Mouse (Mus musculus) layer of hippocampus, adult 2 months (tissue): Measurements from ENCODE around the gene Kif3a. TPM values are rescaled to one million over a fixed set of nuclear protein-coding genes. Genes with fewer than 3 reads are reported as not detected.
A peak's percentile ranks its signal among the peaks of the same experiment; 100 is the strongest.

Experiments used
- DNase-seq, 2 experiments: peaks; one replicate each; pipeline ENCODE4 v3.0.0; 2022; ENCODE audit warnings: low spot score in 2 of 2
- H3K27ac ChIP-seq: fragments of 200-600 bp; 2 replicates; pipeline ENCODE4 v1.8.1; 2022
- H3K4me3 ChIP-seq: fragments of 200-600 bp; 2 replicates; pipeline ENCODE4 v1.8.1; 2022; ENCODE audit warnings: mild to moderate bottlenecking
- CTCF ChIP-seq: fragments of 200-600 bp; conservative IDR thresholded peaks from 2 replicates; pipeline ENCODE4 v1.8.1; 2022; ENCODE audit warnings: antibody characterized with exemption, mild to moderate bottlenecking, moderate library complexity
- total RNA-seq, 2 experiments: library from RNA; stranded (reverse); gene quantifications; 2 replicates each; pipeline ENCODE4 v1.2.3; 2021

Gene Kif3a
- total RNA-seq, 2 experiments from 2014 or later = 130 to 133 TPM

DNA sequence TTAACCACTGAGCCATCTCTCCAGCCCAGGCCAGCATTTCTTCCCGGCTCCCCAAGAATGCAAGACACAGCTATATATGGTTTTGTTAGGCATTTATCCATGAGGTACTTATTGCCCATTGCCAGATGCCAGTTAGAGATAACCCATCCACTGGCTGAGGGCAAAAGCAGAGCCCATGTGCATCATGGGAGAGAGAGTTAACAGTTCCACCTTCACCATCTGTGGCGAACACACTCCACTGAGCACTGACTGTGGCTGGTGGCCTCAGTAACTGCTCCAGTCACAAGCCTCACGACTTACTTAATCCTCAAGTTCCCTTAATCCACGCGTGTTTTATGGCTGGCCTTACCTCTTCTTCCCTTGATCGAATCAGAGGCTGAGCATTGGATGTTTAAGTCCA lies 42.1 kb downstream of the Kif3a start:
- DNase-seq = no peak
- TF ChIP-seq CTCF = no peak
- H3K27ac ChIP-seq = no peak overlapping the region
- H3K4me3 ChIP-seq = no peak overlapping the region

DNA sequence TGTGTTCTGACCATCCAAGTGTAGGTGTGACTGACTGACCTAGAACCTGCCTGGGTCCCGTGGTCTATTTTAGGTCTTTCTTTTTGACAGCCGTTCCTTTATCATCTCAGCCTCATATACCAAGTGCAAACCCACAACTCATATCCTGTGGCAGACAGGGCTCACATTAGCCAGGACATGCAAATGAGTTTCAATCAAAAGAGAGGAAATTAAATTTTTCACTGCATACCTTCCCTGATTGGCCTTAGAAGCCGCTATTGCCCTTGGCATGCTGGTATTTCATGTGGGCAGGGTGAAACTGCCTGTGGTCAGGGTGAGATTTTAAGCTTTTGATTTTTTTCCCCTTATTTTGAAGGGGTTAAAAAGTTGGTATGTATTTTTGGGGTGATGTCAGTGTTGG lies 42.5 kb downstream of the Kif3a start:
- no peak for DNase-seq
- Histone ChIP-seq H3K4me3 (no peak overlapping the region), H3K27ac (no peak overlapping the region)
- no peak for TF ChIP-seq CTCF

DNA sequence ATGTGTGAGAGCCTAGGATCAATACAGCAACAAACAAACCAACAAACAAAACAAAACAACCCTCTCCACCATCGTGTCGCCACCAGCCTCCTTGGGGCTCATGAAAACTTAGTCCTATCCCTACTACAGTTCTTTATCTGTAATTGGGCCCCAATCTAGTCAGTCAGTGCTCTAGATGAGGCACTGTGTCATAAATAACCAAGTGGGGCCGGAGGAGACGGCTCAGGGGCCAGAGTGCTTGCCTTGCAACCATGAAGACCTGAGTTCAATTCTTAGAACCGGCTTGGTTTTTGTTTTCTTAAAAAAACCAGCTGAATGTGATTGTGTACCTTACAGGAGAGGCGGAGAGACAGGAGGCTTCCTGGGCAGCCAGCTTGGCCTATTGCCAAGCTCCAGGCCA lies 48.0 kb downstream of the Kif3a start:
- no peak for TF ChIP-seq CTCF
- no peak for DNase-seq
- Histone ChIP-seq H3K27ac (no peak overlapping the region), H3K4me3 (no peak overlapping the region)

DNA sequence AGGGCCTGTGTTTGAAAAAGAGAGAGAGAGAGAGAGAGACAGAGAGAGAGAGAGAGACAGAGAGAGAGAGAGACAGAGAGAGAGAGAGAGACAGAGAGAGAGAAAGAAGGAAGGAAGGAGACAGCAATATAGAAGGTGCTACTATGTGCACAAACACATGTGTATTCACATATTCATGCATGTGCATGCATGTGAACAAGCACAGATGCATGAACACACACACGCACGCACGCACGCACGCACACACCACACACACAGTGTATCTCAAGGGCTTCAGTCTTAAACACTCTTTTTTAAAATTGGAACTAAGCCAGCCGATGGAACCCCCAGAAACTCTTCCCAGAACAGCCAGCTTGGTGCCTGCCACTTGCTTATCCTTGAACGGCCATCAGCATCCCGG lies 48.4 kb downstream of the Kif3a start:
- TF ChIP-seq CTCF = no peak
- no peak for DNase-seq

DNA sequence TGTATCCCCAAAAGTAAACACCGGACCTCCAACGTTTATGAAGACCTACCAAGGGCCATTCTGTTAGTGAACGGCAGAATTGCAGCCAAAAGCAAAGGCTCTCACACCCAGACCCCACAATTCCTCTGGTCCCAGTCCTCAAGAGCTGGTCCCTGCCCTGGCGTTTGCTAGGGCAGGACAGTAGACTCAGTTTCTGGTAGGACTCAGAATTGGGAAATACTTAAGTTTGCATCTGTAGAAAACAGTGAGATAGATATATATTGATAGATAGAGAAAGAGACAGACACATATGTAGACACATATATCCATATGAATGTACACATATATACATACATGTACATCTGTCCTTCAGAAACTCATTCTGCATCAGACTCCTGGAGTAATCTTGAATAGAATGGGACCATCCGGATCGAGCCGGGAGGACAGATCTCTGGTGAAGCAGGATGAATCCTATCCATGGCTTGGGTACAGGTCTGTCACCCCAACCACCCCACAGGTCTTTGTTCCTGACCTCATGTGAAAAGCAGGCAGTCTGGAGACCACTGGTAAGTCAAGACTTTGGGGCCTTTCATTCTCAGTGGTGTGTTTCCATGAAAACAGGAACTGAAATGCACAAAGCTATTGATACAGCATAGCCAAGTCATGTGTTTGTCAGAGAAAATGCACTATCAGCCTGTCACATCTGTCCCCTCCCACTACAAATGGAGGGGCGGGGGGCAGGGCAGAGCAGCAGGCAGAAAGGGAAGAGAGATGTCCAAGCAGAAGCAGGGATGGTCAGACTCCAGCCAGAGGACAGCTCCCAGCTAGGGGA lies 49.8 kb downstream of the Kif3a start:
- H3K27ac ChIP-seq = no peak overlapping the region; the same call in 1 of the 2 replicates
- TF ChIP-seq CTCF = no peak
- DNase-seq = no peak
- no peak overlapping the region for H3K4me3 ChIP-seq

More for the DNA sequence above, 48.4 kb downstream of the Kif3a start:
- H3K27ac ChIP-seq = no peak overlapping the region
- no peak overlapping the region for H3K4me3 ChIP-seq

DNA sequence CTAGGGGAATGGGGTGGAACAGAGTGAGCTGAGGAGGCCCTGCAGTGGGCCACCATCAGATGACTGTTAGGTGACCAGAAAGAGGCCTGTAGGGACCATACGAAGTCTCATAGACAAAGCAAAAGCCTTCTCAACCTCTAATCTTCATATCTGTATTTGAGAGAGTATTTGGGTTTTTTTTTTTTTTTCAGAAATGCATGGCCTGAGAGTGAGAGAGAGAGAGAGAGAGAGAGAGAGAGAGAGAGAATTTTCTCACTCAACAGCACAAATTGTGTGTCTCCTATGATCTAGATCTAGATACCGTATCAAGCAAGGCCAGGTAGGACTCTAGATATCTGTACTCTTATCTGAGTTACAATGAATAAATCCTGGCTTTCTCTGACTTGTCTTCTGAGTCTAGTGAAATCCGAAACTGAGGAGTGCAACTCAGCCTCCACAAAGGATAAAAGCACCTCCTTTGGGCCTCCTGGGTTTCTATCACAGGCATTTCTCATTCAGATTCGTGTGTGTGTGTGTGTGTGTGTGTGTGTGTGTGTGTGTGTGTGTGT lies 50.5 kb downstream of the Kif3a start:
- Histone ChIP-seq H3K4me3 (no peak overlapping the region), H3K27ac (no peak overlapping the region)
- no peak for TF ChIP-seq CTCF
- DNase-seq = no peak

DNA sequence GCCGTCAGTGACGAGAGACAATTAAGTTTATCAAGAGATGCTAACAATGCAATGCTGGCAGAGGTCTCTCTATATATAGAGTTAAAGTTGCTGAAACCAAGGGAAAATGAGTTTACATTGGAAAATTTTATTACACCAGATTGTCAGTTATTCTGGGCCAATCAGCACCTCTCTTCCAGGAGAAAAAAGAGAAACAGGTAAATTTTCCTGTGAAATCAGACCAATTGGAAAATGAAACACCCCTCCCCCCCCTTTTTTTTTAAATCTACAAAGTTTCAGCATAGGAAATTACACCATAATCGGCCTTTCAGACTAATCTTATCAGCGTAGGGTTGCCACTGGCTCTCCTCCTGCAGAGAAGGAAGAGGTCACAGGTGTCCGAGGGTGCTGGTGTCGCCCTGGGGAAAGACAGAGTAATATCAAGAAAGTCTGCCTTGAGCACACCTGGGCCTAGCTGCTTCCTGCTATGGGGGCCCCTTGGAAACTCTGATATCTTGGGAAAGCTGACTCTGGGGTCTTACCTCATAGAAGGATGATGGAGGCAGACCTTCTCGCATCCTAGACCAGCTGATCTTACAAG lies 51.5 kb downstream of the Kif3a start, which contains the start of gene Il4:
Il4 (minus strand) TSS at position 51 of the 580 bp plus-strand sequence.
- no peak for TF ChIP-seq CTCF
- no peak within 1 kb of the TSS for H3K27ac ChIP-seq
- no peak within 1 kb of the TSS for H3K4me3 ChIP-seq
- no peak for DNase-seq

DNA sequence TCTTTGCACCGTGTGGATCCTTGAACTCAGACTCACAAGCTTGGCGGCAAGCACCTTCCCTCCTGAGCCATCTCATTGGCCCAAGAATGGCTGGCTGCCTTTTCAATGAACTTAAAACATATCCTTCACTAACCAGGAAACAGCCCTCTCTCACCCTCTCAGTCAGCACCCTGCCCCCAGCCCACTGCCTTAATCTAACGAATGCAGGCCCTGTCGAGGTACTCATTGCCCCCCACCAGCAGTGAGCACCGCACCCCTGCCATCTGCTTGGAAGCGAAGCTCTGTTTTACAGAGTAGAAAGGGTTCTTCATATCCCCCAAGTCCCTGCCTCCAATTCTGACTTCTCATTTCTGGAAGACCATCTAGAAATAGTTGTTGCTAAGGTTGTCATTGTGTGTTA lies 52.2 kb downstream of the Kif3a start:
- Histone ChIP-seq H3K4me3 (no peak overlapping the region), H3K27ac (no peak overlapping the region)
- no peak for DNase-seq
- no peak for TF ChIP-seq CTCF

DNA sequence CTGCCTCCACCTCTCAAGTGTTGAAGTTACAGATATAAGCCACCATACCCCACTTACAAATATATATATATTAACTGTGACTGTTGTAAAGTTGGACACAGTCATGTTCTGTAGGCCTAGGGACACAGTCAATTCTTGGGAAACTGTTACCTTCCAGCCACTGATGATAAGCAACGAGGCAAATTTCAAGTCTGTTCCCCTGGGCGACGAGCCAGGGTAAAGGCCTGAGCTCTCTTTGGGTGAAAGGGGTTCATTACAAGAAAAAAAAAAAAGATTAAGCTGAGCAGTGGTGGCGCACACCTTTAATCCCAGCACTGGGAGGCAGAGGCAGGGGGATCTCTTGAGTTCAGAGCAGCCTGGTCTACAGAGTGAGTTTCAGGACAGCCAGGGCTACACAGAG lies 52.9 kb downstream of the Kif3a start:
- TF ChIP-seq CTCF = no peak
- no peak overlapping the region for H3K27ac ChIP-seq
- DNase-seq = no peak
- H3K4me3 ChIP-seq = no peak overlapping the region

DNA sequence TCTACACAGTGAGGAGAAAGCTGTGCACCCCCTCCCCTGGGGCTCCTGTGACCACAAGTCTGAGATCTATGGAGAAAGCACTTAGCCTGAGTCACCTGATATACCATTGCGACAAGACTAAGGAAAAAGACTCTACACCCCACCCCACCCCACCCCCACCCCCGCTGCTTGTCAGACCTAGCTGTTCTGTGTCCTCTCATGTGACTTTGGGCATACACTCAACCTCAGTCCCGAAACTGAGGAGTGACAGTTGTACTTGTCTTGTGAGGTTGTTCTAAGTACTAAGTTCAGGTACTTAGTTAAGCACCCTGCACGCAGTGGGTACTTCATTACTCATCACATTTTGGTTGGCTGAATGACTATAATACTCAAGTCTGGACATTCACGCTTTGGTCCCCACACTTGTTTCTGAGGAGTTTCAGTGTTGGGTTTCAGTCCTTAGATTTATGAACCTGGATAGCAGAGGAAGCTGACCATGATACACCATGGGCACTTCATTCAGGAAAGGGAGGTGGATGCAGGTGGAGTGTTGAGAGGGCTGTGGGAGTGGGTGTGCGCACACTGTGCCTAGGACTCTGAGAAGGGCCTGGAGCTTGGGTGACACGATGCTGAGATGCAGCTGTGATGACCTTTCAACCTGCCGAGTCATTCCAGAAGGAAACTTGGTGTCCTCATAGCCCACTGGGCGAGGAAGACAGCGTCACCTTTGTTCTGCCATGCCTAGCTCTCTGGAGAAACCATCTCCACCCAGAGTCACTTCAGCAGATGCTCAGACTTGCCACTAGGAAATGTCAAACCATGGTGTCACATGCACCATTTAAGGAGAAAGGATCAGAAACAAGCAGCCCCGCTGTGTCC lies 54.6 kb downstream of the Kif3a start:
- TF ChIP-seq CTCF = no peak
- DNase-seq = no peak
- Histone ChIP-seq H3K4me3 (no peak overlapping the region), H3K27ac (no peak overlapping the region)

DNA sequence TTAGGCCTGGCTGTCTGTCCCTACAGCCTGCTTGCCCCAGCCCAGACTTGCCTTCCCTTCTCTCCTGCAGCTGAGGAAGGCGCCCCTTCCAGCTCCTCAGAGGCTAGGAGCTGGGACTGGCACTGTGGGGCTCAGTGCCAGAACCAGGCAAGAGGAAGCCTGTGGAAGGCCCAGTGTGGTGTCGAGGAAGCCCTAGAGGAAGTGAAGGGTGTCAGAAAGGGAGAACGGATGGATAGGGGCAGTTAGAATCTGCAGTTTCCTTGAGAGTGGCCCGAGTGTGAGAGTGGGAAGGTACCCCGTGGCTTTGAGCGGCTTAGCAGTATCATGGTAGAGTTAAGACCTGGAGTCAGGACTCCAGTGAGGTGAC lies 55.2 kb downstream of the Kif3a start:
- TF ChIP-seq CTCF = no peak
- H3K4me3 ChIP-seq = no peak overlapping the region

DNA sequence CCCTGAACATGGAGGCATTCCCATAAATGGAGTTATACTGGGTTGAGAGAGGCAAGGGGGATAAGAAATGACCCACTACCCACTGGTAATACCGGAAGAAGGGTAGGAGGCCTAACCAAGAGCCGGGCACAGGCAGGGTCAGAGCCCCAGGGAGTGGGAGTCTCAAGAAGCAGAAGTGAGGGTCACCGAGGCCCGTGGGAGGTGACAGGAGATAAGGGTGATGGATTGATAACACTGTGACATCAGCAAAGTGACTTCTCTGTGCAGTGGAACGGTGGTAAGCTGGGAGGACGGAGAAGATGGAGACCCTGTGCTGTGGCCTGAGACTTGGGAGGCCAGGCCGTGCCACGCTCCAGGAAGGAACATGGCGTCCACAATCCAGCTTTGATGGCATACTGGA lies 56.4 kb downstream of the Kif3a start:
- no peak overlapping the region for H3K27ac ChIP-seq
- no peak for TF ChIP-seq CTCF
- no peak for DNase-seq
- no peak overlapping the region for H3K4me3 ChIP-seq

More for the DNA sequence above, 55.2 kb downstream of the Kif3a start:
- no peak overlapping the region for H3K27ac ChIP-seq
- DNase-seq = no peak

DNA sequence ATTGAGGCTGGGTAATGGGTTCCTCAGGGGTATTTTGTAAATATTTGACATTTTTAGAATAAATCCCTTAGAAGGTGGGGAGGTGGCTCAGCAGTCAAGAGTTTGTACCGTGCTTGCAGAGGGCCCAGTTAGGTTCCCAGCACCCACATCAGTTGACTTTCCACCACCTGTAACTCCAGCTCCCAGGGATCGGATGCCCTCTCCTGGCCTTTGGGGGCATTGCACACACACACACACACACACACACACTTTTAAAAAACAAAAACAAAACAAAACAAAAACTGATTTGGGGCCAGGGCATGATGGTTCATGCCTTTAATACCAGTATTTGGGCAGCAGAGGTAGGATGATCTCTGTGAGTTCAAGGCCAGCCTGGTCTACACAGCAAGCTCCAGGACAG lies 56.9 kb downstream of the Kif3a start:
- no peak for DNase-seq

More for the DNA sequence above, 56.9 kb downstream of the Kif3a start:
- Histone ChIP-seq H3K4me3 (no peak overlapping the region), H3K27ac (no peak overlapping the region)
- TF ChIP-seq CTCF = 0 out of 2 replicates have a peak, but pooled peaks have one; percentile 17
